Mouse (Mus musculus) adrenal gland, adult 18-20 months (tissue): Measurements from ENCODE around the gene Kitl. TPM values are rescaled to one million over a fixed set of nuclear protein-coding genes. Genes with fewer than 3 reads are reported as not detected.

ENCODE experiments used
- DNase-seq, 2 experiments: peaks; one replicate each; pipeline ENCODE4 v3.0.0; 2021 to 2022; ENCODE audit warnings: low spot score in 2 of 2
- long read RNA-seq, 2 experiments: library from polyadenylated mRNA; stranded (forward); transcript quantifications; one replicate each; pipeline ENCODE4 v2.0.0; 2021
- total RNA-seq, 2 experiments: library from RNA; stranded (reverse); gene quantifications; 1 replicate in 1 of 2; 2 replicates in 1 of 2; pipeline ENCODE4 v1.2.3; 2021

Kitl gene
- total RNA-seq, result 10 to 100 TPM; 18.9 to 26.6 TPM
- long read RNA-seq, experiment 1, full-length matches to known transcripts, result 11 of 11 reads
- long read RNA-seq, experiment 1, partial matches to known transcripts, result 0 of 11 reads
- long read RNA-seq, experiment 1, other reads (novel, unspliced or antisense), result 0 of 11 reads
- long read RNA-seq, experiment 2, full-length matches to known transcripts, result 13 of 16 reads
- long read RNA-seq, experiment 2, partial matches to known transcripts, result 0 of 16 reads
- long read RNA-seq, experiment 2, other reads (novel, unspliced or antisense), result 3 of 16 reads

GRCm38 (mm10) chr10:100015370-100016325 is at the start of gene Kitl:
Kitl (plus strand) TSS chr10:100015630.
- peak; percentile 78 for DNase-seq

DNA sequence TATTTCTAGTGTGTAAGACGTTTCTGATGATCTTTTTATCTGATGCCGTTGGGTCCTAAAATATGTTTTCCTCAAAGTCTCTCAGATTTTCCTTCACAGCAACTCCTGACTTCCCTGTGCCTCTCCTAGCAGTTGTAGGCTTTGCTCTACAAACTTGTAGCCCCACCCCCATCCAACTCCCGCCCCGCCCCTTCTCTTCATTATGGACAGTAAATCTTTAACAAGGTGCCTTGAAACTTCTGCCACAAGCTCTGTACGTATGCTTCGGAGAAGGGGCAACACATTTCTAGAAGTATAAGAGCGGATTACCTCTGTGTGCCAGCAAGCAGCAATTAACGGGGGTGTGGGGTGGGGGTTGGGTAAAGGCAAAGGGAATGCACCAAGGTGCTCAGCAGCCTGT is 42.6 kb upstream of the Kitl start:
- DNase-seq, result no peak

GRCm38 (mm10) chr10:99980096-99980495 is 35.3 kb upstream of the Kitl start:
- no peak for DNase-seq

- no peak for DNase-seq
These were observed 34.5 kb upstream of the Kitl start for GRCm38 (mm10) chr10:99980916-99981315.

DNA sequence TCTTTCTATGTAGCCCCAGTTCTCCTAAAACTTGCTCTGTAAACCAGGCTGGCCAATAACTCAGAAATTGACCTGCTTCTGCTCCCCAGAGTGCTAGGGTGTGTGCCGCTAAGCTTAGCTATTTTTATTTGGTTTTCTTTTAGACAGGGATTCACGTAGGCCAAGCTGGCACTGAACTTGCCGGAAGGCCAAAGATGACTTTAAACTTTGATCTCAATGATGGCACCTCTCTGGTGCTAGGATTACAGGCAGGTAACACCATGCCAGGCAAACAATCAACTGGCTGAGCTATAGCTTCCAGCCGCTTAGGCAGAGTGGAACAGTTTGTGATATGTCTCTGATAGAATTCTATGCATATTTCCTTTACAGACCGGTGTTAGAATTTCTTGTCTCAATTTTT is 33.5 kb upstream of the Kitl start:
- DNase-seq, result no peak

GRCm38 (mm10) chr10:99986745-99987144 is 28.7 kb upstream of the Kitl start:
- no peak for DNase-seq

DNA sequence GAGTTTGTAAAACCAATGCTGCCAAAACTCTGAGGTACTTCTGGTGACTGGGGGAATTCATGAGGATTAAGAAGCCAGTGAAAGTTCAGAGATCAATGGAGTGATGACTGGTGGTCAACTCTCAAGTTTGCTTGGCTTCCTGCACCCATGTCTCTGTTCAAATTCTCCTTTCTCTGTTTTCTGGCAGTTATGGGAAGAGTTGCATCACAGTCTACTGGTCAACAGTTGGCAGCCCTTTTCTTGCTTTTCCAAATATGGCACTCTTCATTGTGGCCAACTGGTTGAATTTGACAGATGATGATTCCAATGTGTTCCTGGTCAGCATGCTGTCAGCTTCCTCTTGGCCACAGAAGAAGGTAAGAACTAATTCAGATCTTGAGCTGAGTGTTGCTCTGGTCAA is 25.7 kb upstream of the Kitl start:
- DNase-seq, result no peak

DNA sequence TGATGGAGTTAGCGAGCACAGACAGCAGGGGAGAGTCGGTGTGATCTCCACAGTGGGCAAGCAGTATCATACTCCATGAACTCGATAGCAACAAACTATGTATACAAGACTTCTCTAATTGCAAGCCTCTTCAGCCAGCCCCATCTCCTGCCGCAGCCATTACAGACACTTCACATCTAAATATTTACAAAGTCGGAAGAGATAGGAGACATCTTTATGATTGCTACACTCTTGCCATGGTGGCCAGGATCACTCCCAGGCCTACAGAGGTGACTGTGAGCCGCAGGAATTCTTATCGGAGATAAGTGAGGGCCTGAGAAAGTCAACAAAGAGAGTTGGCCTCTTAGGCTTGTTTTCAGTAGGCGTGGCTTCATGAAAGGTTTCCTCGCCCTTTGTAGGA is 23.3 kb upstream of the Kitl start:
- no peak for DNase-seq

GRCm38 (mm10) chr10:100001452-100001851 is 14.0 kb upstream of the Kitl start:
- no peak for DNase-seq

- DNase-seq, result no peak
These were observed 11.6 kb upstream of the Kitl start for GRCm38 (mm10) chr10:100003797-100004196.

GRCm38 (mm10) chr10:100009681-100010080 is 5.7 kb upstream of the Kitl start:
- no peak for DNase-seq

DNA sequence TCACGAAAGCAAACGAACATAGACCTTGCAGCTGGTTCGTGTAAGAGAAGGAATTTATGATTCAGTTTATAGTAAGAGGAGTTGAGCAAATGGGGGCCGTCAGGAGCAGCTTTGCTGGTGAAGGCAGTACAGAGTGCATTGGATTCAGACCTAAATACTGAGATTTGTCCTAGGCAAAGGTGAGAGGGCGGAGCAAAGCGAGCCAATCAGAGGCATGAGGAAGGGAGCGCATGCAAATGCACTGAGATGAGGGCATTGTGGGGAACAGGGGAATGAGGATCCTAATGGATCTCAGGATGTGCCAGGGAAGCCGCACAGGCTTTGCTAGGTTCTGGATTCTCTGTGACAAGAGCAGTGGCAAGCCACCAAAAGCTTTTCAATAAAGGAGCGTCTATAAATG is 5.1 kb upstream of the Kitl start:
- no peak for DNase-seq

DNA sequence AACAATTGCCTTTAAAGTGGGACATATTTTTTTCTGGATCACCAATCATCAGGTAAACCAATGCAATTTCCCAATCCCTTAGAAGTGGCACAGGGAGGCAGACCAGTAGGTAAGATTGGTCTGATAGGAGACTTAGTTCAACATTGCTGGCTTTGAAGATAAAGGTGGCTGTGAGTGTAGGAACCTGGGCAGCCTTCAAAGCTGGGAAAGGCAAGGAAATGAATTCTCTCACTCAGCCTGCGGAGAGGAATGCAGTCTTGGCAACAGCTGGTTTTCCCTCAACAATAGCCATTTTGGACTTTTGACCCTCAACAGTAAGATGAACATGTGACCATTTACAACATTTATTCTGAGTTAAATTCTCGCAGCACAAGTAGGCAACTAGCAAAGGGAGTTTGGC is 1.3 kb upstream of the Kitl start:
- no peak for DNase-seq

- DNase-seq, result peak; percentile 52 to 61
These were observed 888 bp downstream of the Kitl start for GRCm38 (mm10) chr10:100016326-100016709.

- DNase-seq, result no peak
These were observed 1.7 kb downstream of the Kitl start for GRCm38 (mm10) chr10:100016941-100017770.

DNA sequence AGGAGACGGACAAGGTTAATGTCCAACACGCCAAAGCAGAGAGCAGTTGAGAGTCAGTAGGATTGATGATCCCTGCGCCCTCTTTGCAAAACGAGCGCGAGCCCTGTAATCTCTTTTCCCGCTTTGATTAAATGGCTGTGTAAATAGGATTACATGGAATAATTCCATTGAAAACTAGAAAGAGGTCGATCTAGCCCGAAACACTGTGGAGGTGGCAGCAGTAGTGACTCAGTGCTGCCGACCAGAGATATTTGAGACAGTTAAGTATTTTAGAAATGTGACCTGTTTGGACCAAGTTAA is 2.3 kb downstream of the Kitl start:
- DNase-seq, result no peak

GRCm38 (mm10) chr10:100018493-100018892 is 3.1 kb downstream of the Kitl start:
- DNase-seq, result no peak

DNA sequence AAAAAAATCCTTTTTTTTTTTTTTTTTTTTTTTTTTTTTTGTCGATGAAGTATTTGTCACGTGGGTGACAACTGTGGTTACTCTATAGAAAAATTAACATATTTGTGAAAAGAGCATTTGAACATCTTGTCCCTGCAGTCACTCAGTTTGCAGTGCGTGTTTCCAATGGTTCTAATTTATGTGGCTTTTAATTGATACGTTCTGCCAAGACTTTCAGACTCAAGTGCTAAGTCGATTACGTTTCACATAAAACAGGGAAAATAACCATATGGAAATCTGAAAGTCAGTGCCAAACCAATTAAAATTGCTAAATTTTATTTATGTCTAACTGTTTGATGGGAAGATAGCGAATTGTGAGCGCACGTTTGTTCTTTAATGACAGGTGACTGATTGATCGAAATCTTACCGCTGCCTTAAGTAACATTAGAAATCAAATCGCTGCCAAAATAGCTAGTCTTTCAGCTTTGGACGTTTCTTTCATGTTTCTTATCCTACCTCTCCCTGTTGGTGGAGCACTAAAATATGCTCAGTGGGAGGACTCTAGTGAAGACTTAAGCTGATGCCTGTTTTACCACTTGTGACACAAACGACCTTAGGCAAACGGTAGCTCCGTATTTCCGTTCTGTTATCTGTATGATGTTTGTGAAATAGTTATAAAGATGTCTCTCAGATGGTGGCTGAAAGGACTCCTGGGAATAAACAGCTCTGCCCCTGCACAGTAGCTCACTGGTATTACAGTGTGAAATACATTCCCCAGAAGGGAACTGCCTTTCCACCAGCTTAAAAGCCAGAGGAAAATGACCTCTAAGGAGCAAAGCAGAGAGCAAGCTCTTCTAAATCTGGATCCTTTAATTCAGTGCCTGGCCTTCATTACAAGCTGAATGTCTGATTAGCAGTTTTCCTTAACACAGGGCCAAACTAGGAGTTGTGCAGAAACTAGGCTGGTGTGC is 4.1 kb downstream of the Kitl start:
- no peak for DNase-seq

DNA sequence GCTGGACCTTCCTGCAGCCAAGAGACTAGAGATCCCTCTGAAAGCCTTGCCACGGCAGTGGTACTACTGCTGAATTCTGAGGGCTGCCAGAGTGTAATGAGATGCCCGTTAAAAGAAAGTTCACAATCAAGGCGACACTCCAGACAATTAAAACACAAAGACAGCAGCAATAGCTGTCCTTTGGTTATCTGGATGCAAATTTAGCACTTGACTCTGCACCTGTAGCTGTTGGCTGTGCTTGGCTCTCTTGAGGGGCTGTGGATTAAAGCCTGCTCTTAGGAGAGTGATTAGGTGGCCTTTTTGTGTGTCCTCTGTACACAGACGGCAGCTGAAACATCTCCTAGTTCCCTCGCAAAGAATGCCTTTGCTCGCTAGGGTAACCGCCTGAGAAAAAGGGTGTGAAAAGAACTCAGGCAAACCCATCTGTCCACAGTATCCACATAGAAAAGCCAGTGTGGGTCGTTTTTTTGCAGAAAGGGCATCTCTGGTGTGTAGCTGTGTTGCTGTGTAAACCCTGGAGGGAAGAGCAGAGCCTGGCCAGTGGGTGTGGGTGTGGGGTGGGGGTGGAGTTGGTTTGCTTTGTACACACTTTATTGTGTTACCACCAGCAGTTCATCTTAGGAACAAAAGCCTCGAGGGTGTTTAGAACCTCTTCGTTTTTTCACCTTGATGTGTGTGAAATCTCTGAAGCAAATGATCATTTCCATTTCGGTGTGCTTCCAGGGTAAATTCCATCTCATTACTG is 6.8 kb downstream of the Kitl start:
- no peak for DNase-seq

DNA sequence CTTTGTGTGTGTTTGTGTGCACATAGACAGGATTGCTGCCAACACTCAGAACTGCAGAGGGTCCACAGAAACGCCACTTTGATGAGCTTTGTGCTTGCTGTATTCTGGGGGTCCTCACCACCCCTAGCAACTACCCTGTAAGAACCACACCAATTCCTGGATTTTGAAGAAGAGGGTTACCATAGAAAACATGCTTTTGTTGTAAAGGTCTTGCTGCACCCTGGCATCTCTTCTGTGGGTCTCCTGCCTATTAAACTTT is 7.3 kb downstream of the Kitl start:
- DNase-seq, result no peak
